In the genomic region with DNA sequence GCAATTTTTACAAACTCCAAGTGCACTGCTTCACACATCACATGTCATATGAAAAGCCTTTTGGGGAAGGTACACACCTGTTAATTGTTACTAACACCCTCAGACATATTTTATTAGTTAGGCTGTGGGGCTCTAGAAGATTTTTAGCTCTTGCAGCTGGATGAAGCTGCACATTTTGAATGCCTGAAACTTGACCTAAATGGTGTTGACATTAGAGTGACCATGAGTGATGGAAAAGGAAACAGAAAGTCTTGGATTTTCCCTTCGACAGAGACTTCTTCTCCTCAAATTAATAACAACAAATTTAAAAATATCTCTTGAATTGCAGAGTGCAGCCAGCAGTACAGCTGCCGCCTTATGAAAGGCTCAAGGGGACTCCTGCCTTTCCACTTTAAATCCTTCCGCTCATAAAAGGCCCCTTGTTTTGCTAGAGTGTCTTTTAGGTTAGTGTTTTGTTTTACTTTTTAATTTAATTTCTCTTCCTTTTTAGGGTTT, we compare ENCODE assay signal across 17 mouse cellular contexts.
DNase-seq lines count a peak whose midpoint lies in the region; ATAC-seq and TF ChIP-seq lines count a peak whose summit lies in the region.
"Had no signal": no experiment of that assay in that cellular context is flagged by ENCODE, and none has a peak within 500 bp of the region (broad histone marks: within the 10 kb centered on the region; RNA-seq: fewer than 3 reads in every experiment).

No protein-coding gene starts in this region.

- no peaks in the 10 kb centered on the region for H3K27me3 ChIP-seq in heart, adult 2 months (ENCODE audit: control insufficient read depth, insufficient read depth, low read length)
- no peaks in the 10 kb centered on the region for H3K27me3 ChIP-seq in heart, embryonic 10.5 days (ENCODE audit: insufficient read depth, poor library complexity, severe bottlenecking)
- H3K27me3 ChIP-seq in lung, embryonic 14.5 days (ENCODE audit: insufficient read depth, low read length) = no peaks in the 10 kb centered on the region
- H3K27me3 ChIP-seq in lung, postnatal 0 days (replicated peaks; ENCODE audit: insufficient read depth, low read length) = no peaks in the 10 kb centered on the region
- no peaks in the 10 kb centered on the region for H3K27me3 ChIP-seq in myocyte (ENCODE audit: control insufficient read depth, insufficient read depth, insufficient read length)
- H3K27me3 ChIP-seq in forebrain, embryonic 14.5 days (replicated peaks; ENCODE audit: control insufficient read depth, insufficient read depth, low read length) = no peaks in the 10 kb centered on the region
- H3K27me3 ChIP-seq: embryonic facial prominence, embryonic 13.5 days; forebrain, embryonic 13.5 days; hindbrain, embryonic 13.5 days had no signal

- no peak overlapping the region for H3K9ac ChIP-seq in heart, adult 2 months (ENCODE audit: low read depth, low read length)
- H3K9ac ChIP-seq in lung, embryonic 14.5 days = no peak overlapping the region
- no peak overlapping the region for H3K9ac ChIP-seq in lung, postnatal 0 days (replicated peaks; ENCODE audit: low read depth)
- no peak overlapping the region for H3K9ac ChIP-seq in forebrain, embryonic 14.5 days (ENCODE audit: low read length)
- H3K9ac ChIP-seq: embryonic facial prominence, embryonic 13.5 days; forebrain, embryonic 13.5 days; hindbrain, embryonic 13.5 days had no signal

- no peak for TF ChIP-seq CTCF in heart, adult 2 months (IDR thresholded peaks at IDR 0.05)
- no peak for TF ChIP-seq CTCF in lung, embryonic 14.5 days (IDR thresholded peaks at IDR 0.05; ENCODE audit: low read depth)
- TF ChIP-seq CTCF in lung, postnatal 0 days (IDR thresholded peaks at IDR 0.05) = no peak

- H3K4me3 ChIP-seq in heart, adult 2 months = no peak overlapping the region
- no peak overlapping the region for H3K4me3 ChIP-seq in heart, embryonic 10.5 days
- H3K4me3 ChIP-seq in lung, embryonic 14.5 days (ENCODE audit: low read depth, low read length) = no peak overlapping the region
- H3K4me3 ChIP-seq in lung, postnatal 0 days (ENCODE audit: low read depth, low read length) = no peak overlapping the region
- H3K4me3 ChIP-seq in myocyte = no peak overlapping the region
- H3K4me3 ChIP-seq in forebrain, embryonic 14.5 days (ENCODE audit: low read depth, low read length) = no peak overlapping the region
- H3K4me3 ChIP-seq: embryonic facial prominence, embryonic 13.5 days; forebrain, embryonic 13.5 days; hindbrain, embryonic 13.5 days had no signal

- no peaks in the 10 kb centered on the region for H3K4me1 ChIP-seq in heart, adult 2 months (ENCODE audit: control insufficient read depth, insufficient read depth, low read length)
- no peaks in the 10 kb centered on the region for H3K4me1 ChIP-seq in heart, embryonic 10.5 days
- no peaks in the 10 kb centered on the region for H3K4me1 ChIP-seq in lung, embryonic 14.5 days (ENCODE audit: insufficient read depth)
- no peaks in the 10 kb centered on the region for H3K4me1 ChIP-seq in lung, postnatal 0 days (ENCODE audit: insufficient read depth, low read depth, low read length)
- no peaks in the 10 kb centered on the region for H3K4me1 ChIP-seq in forebrain, embryonic 14.5 days (ENCODE audit: control insufficient read depth, insufficient read depth, low read length)
- H3K4me1 ChIP-seq: forebrain, embryonic 13.5 days; hindbrain, embryonic 13.5 days had no signal

- intact Hi-C loops in heart, adult 2 months (cut with DNase I) = no loop called here

- peak; percentile 60 for ATAC-seq in lung, embryonic 14.5 days (ENCODE audit: insufficient read depth)
- no peak for ATAC-seq in lung, postnatal 0 days
- ATAC-seq in inflammation-experienced regulatory T-cells, adult 6 months = no peak
- no peak for ATAC-seq in forebrain, embryonic 14.5 days
- ATAC-seq: CD4-positive, CD25-positive, alpha-beta regulatory T cell, adult 4 months; forebrain, embryonic 13.5 days had no signal

- no peaks in the 10 kb centered on the region for H3K9me3 ChIP-seq in heart, embryonic 10.5 days
- H3K9me3 ChIP-seq in lung, embryonic 14.5 days (ENCODE audit: low read depth, low read length) = no peaks in the 10 kb centered on the region
- no peaks in the 10 kb centered on the region for H3K9me3 ChIP-seq in lung, postnatal 0 days (ENCODE audit: low read length)
- no peaks in the 10 kb centered on the region for H3K9me3 ChIP-seq in forebrain, embryonic 14.5 days (replicated peaks; ENCODE audit: control insufficient read depth, low read length)
- H3K9me3 ChIP-seq: embryonic facial prominence, embryonic 13.5 days; forebrain, embryonic 13.5 days; hindbrain, embryonic 13.5 days had no signal

- no peak overlapping the region for H3ac ChIP-seq in myocyte (ENCODE audit: control insufficient read depth, insufficient read length)

- no peak for TF ChIP-seq POLR2A in heart, adult 2 months (IDR thresholded peaks at IDR 0.05; ENCODE audit: insufficient read depth, low read depth, low read length)
- no peak for TF ChIP-seq POLR2A in myocyte (IDR thresholded peaks at IDR 0.05; ENCODE audit: insufficient read length, low read depth)

- WGBS in heart, adult 2 months = 63% methylated on average over 3 of the region's 3 CpGs
- 68% methylated on average over 3 of the region's 3 CpGs for WGBS in heart, embryonic 10.5 days
- 23% methylated on average over 3 of the region's 3 CpGs for WGBS in lung, embryonic 14.5 days
- 30% methylated on average over 3 of the region's 3 CpGs for WGBS in lung, postnatal 0 days
- WGBS in forebrain, embryonic 14.5 days = 70% methylated on average over 3 of the region's 3 CpGs

- H3K4me2 ChIP-seq in lung, embryonic 14.5 days = no peak overlapping the region
- H3K4me2 ChIP-seq in lung, postnatal 0 days (replicated peaks; ENCODE audit: low read depth, low read length) = no peak overlapping the region
- H3K4me2 ChIP-seq in myocyte (ENCODE audit: low read depth) = peak overlapping the region; percentile 69
- no peak overlapping the region for H3K4me2 ChIP-seq in forebrain, embryonic 14.5 days (ENCODE audit: low read length)
- H3K4me2 ChIP-seq: forebrain, embryonic 13.5 days; hindbrain, embryonic 13.5 days; midbrain, embryonic 11.5 days had no signal

- DNase-seq in heart, adult 2 months = peak in 1 of 2 experiments; percentile 6
- no peak for DNase-seq in heart, embryonic 10.5 days (ENCODE audit: low spot score)
- peak; percentile 39 for DNase-seq in lung, embryonic 14.5 days
- no peak for DNase-seq in lung, postnatal 0 days (ENCODE audit: low spot score)
- DNase-seq in forelimb bud, embryonic 11.5 days (ENCODE audit: low read depth, low spot score) = peak; percentile 81
- DNase-seq in forebrain, embryonic 14.5 days (ENCODE audit: low spot score) = no peak
- DNase-seq: cerebellum, adult 2 months; left cerebral cortex, postnatal 4 days; lung, postnatal 10 days; right cerebral cortex, postnatal 4 days had no signal

- peak overlapping the region; percentile 27; the same call in 1 of the 2 replicates for H3K27ac ChIP-seq in heart, adult 2 months
- no peak overlapping the region for H3K27ac ChIP-seq in heart, embryonic 10.5 days
- no peak overlapping the region for H3K27ac ChIP-seq in lung, embryonic 14.5 days (ENCODE audit: low read depth)
- no peak overlapping the region for H3K27ac ChIP-seq in lung, postnatal 0 days (ENCODE audit: low read length)
- no peak overlapping the region for H3K27ac ChIP-seq in forebrain, embryonic 14.5 days (ENCODE audit: low read depth, low read length)
- H3K27ac ChIP-seq: embryonic facial prominence, embryonic 13.5 days; forebrain, embryonic 13.5 days; hindbrain, embryonic 13.5 days had no signal

- TF ChIP-seq EP300 in heart, adult 2 months (IDR thresholded peaks at IDR 0.05; ENCODE audit: insufficient read depth, low read depth, low read length) = no peak
- no peak for TF ChIP-seq EP300 in lung, postnatal 0 days (IDR thresholded peaks at IDR 0.05)

- H3K36me3 ChIP-seq in heart, adult 2 months (ENCODE audit: control insufficient read depth, insufficient read depth, low read length) = no peaks in the 10 kb centered on the region
- no peaks in the 10 kb centered on the region for H3K36me3 ChIP-seq in heart, embryonic 10.5 days
- H3K36me3 ChIP-seq in lung, embryonic 14.5 days (ENCODE audit: insufficient read depth) = no peaks in the 10 kb centered on the region
- no peaks in the 10 kb centered on the region for H3K36me3 ChIP-seq in lung, postnatal 0 days (ENCODE audit: insufficient read depth, low read length)
- no peaks in the 10 kb centered on the region for H3K36me3 ChIP-seq in myocyte (ENCODE audit: control insufficient read depth, insufficient read depth)
- no peaks in the 10 kb centered on the region for H3K36me3 ChIP-seq in forebrain, embryonic 14.5 days (ENCODE audit: control insufficient read depth, insufficient read depth, low read length)
- H3K36me3 ChIP-seq: embryonic facial prominence, embryonic 13.5 days; hindbrain, embryonic 13.5 days had no signal

- H3K79me2 ChIP-seq in heart, adult 2 months (replicated peaks; ENCODE audit: control insufficient read depth, insufficient read depth, low read length) = no peaks in the 10 kb centered on the region
- no peaks in the 10 kb centered on the region for H3K79me2 ChIP-seq in myocyte (ENCODE audit: control insufficient read depth, insufficient read depth)

TF ChIP-seq in myocyte, 11 proteins besides CTCF, POLR2A, EP300 and RAD21:
- no peak for TF ChIP-seq MYOG (IDR thresholded peaks at IDR 0.05; ENCODE audit: control insufficient read depth in 1 of 3, insufficient read depth in 1 of 3, insufficient read length in 2 of 3, low read depth in 2 of 3)
- no peak for TF ChIP-seq TCF3 (IDR thresholded peaks at IDR 0.05; ENCODE audit: insufficient read length, low read depth)
- no peak for TF ChIP-seq POLR2AphosphoS2 (IDR thresholded peaks at IDR 0.05; ENCODE audit: insufficient read length, low read depth)
- no peak for TF ChIP-seq TCF12 (IDR thresholded peaks at IDR 0.05; ENCODE audit: insufficient read depth, poor library complexity, severe bottlenecking)
- TF ChIP-seq MAX (IDR thresholded peaks at IDR 0.05; ENCODE audit: low read depth) = no peak
- no peak for TF ChIP-seq CEBPB (IDR thresholded peaks at IDR 0.05; ENCODE audit: insufficient read depth, poor library complexity, severe bottlenecking)
- no peak for TF ChIP-seq E2F4 (IDR thresholded peaks at IDR 0.05; ENCODE audit: insufficient read depth)
- no peak for TF ChIP-seq REST (IDR thresholded peaks at IDR 0.05; ENCODE audit: insufficient read depth, insufficient read length)
- TF ChIP-seq USF1 (IDR thresholded peaks at IDR 0.05; ENCODE audit: low read depth) = no peak

Comparison
In these comparisons a context has a peak if more than half of its experiments do, and no peak if none do; other contexts are left out.
1. DNase-seq: peak in lung, embryonic 14.5 days (single experiment) and forelimb bud, embryonic 11.5 days (single experiment); none in heart, embryonic 10.5 days (single experiment), lung, postnatal 0 days (single experiment) and forebrain, embryonic 14.5 days (single experiment).